Comparison of ENCODE assay signal across 8 mouse cellular contexts in genomic region chr7:65870928-65871580, GRCm38 (mm10). TPM values are rescaled to one million over a fixed set of nuclear protein-coding genes. Genes with fewer than 3 reads are reported as not detected.
DNase-seq lines count a peak whose midpoint lies in the region; ATAC-seq lines count a peak whose summit lies in the region.

No protein-coding gene starts in this region.

- WGBS in embryonic facial prominence, embryonic 14.5 days = 42% methylated on average over 10 of the region's 10 CpGs
- 22% methylated on average over 10 of the region's 10 CpGs for WGBS in neural tube, embryonic 11.5 days

- no peak overlapping the region for H3K4me3 ChIP-seq in embryonic facial prominence, embryonic 14.5 days (ENCODE audit: low read depth, low read length)
- H3K4me3 ChIP-seq in neural tube, embryonic 11.5 days (ENCODE audit: low read depth, low read length) = no peak overlapping the region

- peak; percentile 41; the same call in 1 of the 2 replicates for ATAC-seq in embryonic facial prominence, embryonic 14.5 days (ENCODE audit: low read depth)
- peak; percentile 87 for ATAC-seq in neural tube, embryonic 11.5 days (ENCODE audit: insufficient read depth, low FRiP score, low TSS enrichment)

- no peak overlapping the region for H3K4me2 ChIP-seq in embryonic facial prominence, embryonic 14.5 days (ENCODE audit: low read depth, low read length)
- no peak overlapping the region for H3K4me2 ChIP-seq in neural tube, embryonic 11.5 days (ENCODE audit: low read depth)

- no peaks in the 10 kb centered on the region for H3K9me3 ChIP-seq in embryonic facial prominence, embryonic 14.5 days (ENCODE audit: control insufficient read depth, low read length)
- H3K9me3 ChIP-seq in neural tube, embryonic 11.5 days (ENCODE audit: control insufficient read depth, low read length) = no peaks in the 10 kb centered on the region

- H3K9ac ChIP-seq in embryonic facial prominence, embryonic 14.5 days (ENCODE audit: low read depth, low read length) = no peak overlapping the region
- H3K9ac ChIP-seq in neural tube, embryonic 11.5 days (ENCODE audit: low read length) = no peak overlapping the region; the same call in 1 of the 2 replicates

- H3K36me3 ChIP-seq in embryonic facial prominence, embryonic 14.5 days (ENCODE audit: control insufficient read depth, insufficient read depth, low read length) = no peaks in the 10 kb centered on the region
- no peaks in the 10 kb centered on the region for H3K36me3 ChIP-seq in neural tube, embryonic 11.5 days (ENCODE audit: control insufficient read depth, insufficient read depth, low read length)

- H3K4me1 ChIP-seq in embryonic facial prominence, embryonic 14.5 days (ENCODE audit: control insufficient read depth, insufficient read depth, low read length) = no peaks in the 10 kb centered on the region
- H3K4me1 ChIP-seq in neural tube, embryonic 11.5 days (ENCODE audit: control insufficient read depth, insufficient read depth, low read length) = peaks cover 12% of the 10 kb centered on the region

- H3K27me3 ChIP-seq in embryonic facial prominence, embryonic 14.5 days (replicated peaks; ENCODE audit: control insufficient read depth, insufficient read depth, low read length) = no peaks in the 10 kb centered on the region; the same call in 1 of the 2 replicates
- H3K27me3 ChIP-seq in neural tube, embryonic 11.5 days (ENCODE audit: control insufficient read depth, insufficient read depth, low read length) = no peaks in the 10 kb centered on the region

- DNase-seq in cerebellum, adult 18-20 months = peak; percentile 36 to 47
- DNase-seq in embryonic facial prominence, embryonic 14.5 days (ENCODE audit: low spot score) = no peak
- peak; percentile 16 for DNase-seq in layer of hippocampus, adult 9-10 months (ENCODE audit: low spot score)
- peak; percentile 53 for DNase-seq in neural tube, embryonic 11.5 days (ENCODE audit: low spot score)
- DNase-seq in ovary, postnatal 10 days (ENCODE audit: low spot score) = no peak
- no peak for DNase-seq in MN1 (ENCODE audit: low spot score)
- DNase-seq in gastrocnemius, adult 8-10 months (ENCODE audit: low spot score in 2 of 2) = no peak
- DNase-seq in thymus, postnatal 4 days = no peak

- H3K27ac ChIP-seq in embryonic facial prominence, embryonic 14.5 days (replicated peaks; ENCODE audit: low read depth, low read length) = no peak overlapping the region
- H3K27ac ChIP-seq in neural tube, embryonic 11.5 days (ENCODE audit: low read depth, low read length) = no peak overlapping the region

RNA-seq across cellular contexts. Expression of gene Pcsk6, which starts 9.5 kb away (rescaled TPM):
- polyA plus RNA-seq in embryonic facial prominence, embryonic 14.5 days (2014; fragmentation: Nextera tagmentation; extraction: Ambion mirVana) = 12.3 and 16.0 TPM in 2 replicates
- 2.7 and 3.5 TPM in 2 replicates for polyA plus RNA-seq in neural tube, embryonic 11.5 days (2014; fragmentation: Nextera tagmentation; extraction: Ambion mirVana)
- total RNA-seq in gastrocnemius, adult 8-10 months (2022) = 10 to 100 TPM in 3 of 4 experiments, 1 to 10 TPM in 1; 9.6 to 14.2 (median 11.9) TPM

Comparison
In these comparisons a context has a peak if more than half of its experiments do, and no peak if none do; other contexts are left out.
1. DNase-seq: peak in cerebellum, adult 18-20 months (2 of 2), layer of hippocampus, adult 9-10 months (single experiment) and neural tube, embryonic 11.5 days (single experiment); none in embryonic facial prominence, embryonic 14.5 days (single experiment), ovary, postnatal 10 days (single experiment), MN1 (single experiment), gastrocnemius, adult 8-10 months (0 of 2) and thymus, postnatal 4 days (single experiment).